Mouse (Mus musculus) spleen, adult 2 months (tissue): Measurements from ENCODE around the gene Nat9.

Experiments used
- CTCF ChIP-seq: fragments of 200-500 bp; IDR thresholded peaks from 2 replicates; pipeline ENCODE4 v1.5.1; 2011; ENCODE audit warnings: mild to moderate bottlenecking, inconsistent platforms; ENCODE audit not compliant: insufficient read depth, insufficient read length, insufficient replicate concordance; ENCODE audit errors: extremely low read depth
- POLR2A ChIP-seq: fragments of 200-500 bp; IDR thresholded peaks from 2 replicates; pipeline ENCODE4 v1.6.1; 2011; ENCODE audit warnings: low read depth, low read length, inconsistent platforms

- TF ChIP-seq POLR2A: no peak
- 0 out of 2 replicates have a peak, but pooled peaks have one; percentile 12 for TF ChIP-seq CTCF
These were observed 24.0 kb downstream of the Nat9 start for GRCm38 (mm10) chr11:115163568-115164150.
